Mouse (Mus musculus) forebrain, embryonic 10.5 days (tissue): ENCODE results near the gene Kifc5b. TPM values are rescaled to one million over a fixed set of nuclear protein-coding genes. Genes with fewer than 3 reads are reported as not detected.
"Not testable (repeated sequence)": the region's sequence is repeated elsewhere in the genome, so short reads cannot be mapped to it uniquely, and the experiment has no call there.

Source experiments
- DNase-seq: peaks from one replicate; pipeline ENCODE4 v3.0.0-alpha.2; 2017; ENCODE audit warnings: low spot score; ENCODE audit errors: extremely low spot score
- H3K27ac ChIP-seq: fragments of 300-500 bp; sonication (generic); 2 replicates; pipeline ENCODE4 v1.5.1; 2016; ENCODE audit warnings: mild to moderate bottlenecking
- H3K27me3 ChIP-seq: fragments of 300-500 bp; sonication (generic); 2 replicates; pipeline ENCODE4 v1.6.1; 2016; ENCODE audit warnings: mild to moderate bottlenecking; ENCODE audit not compliant: poor library complexity, severe bottlenecking
- H3K36me3 ChIP-seq: fragments of 300-500 bp; sonication (generic); replicated peaks from 2 replicates; pipeline ENCODE4 v1.6.1; 2016; ENCODE audit warnings: mild to moderate bottlenecking, moderate library complexity
- H3K4me1 ChIP-seq: fragments of 300-500 bp; sonication (generic); 2 replicates; pipeline ENCODE4 v1.6.1; 2016
- H3K4me3 ChIP-seq: fragments of 300-500 bp; sonication (generic); 2 replicates; pipeline ENCODE4 v1.5.1; 2016; ENCODE audit warnings: mild to moderate bottlenecking, moderate library complexity
- H3K9me3 ChIP-seq: fragments of 300-500 bp; sonication (generic); 2 replicates; pipeline ENCODE4 v1.6.1; 2016; ENCODE audit warnings: mild to moderate bottlenecking, moderate library complexity
- WGBS: fragments of 180-500 bp; shearing (Covaris S2); methylation state at CpG from one replicate; pipeline ENCODE4 v1.1.7; 2016; 5-methylcytosine and 5-hydroxymethylcytosine counted together
- polyA plus RNA-seq: library from polyadenylated mRNA; unstranded; fragments of >200 nt; fragmentation: Nextera tagmentation; extraction: Ambion mirVana; gene quantifications from 2 replicates; pipeline ENCODE4 v1.2.1, GENCODE M21; 2016

The Kifc5b gene
- polyA plus RNA-seq, 1 experiment from 2014 or later = 11.7 TPM

GRCm38 (mm10) chr17:26892635-26893375 is 24.1 kb upstream of the Kifc5b start:
- no peak overlapping the region for H3K27ac ChIP-seq
- DNase-seq = no peak
- 68% methylated on average over 16 of the region's 16 CpGs for WGBS
- peaks cover 27% of the 10 kb centered on the region for H3K27me3 ChIP-seq
- H3K9me3 ChIP-seq = no peaks in the 10 kb centered on the region
- H3K4me1 ChIP-seq = peaks cover 22% of the 10 kb centered on the region
- no peak overlapping the region for H3K4me3 ChIP-seq
- no peaks in the 10 kb centered on the region for H3K36me3 ChIP-seq

- no peak for DNase-seq
- peaks cover 20% of the 10 kb centered on the region; the same call in 1 of the 2 replicates for H3K27me3 ChIP-seq
- no peak overlapping the region for H3K27ac ChIP-seq
- no peaks in the 10 kb centered on the region for H3K36me3 ChIP-seq
- H3K4me1 ChIP-seq = peaks cover 22% of the 10 kb centered on the region
- no peak overlapping the region for H3K4me3 ChIP-seq
- H3K9me3 ChIP-seq = no peaks in the 10 kb centered on the region
- WGBS = 68% methylated on average over 6 of the region's 6 CpGs
Measured at GRCm38 (mm10) chr17:26893492-26893891, 23.4 kb upstream of the Kifc5b start.

- Histone ChIP-seq H3K9me3 (no peaks in the 10 kb centered on the region), H3K27me3 (peaks cover 17% of the 10 kb centered on the region; the same call in 1 of the 2 replicates), H3K36me3 (no peaks in the 10 kb centered on the region), H3K4me1 (peaks cover 22% of the 10 kb centered on the region), H3K4me3 (no peak overlapping the region), H3K27ac (no peak overlapping the region)
- no peak for DNase-seq
- 93% methylated on average over 6 of the region's 6 CpGs for WGBS
Measured at GRCm38 (mm10) chr17:26894342-26894741, 22.5 kb upstream of the Kifc5b start.

- DNase-seq = peak; percentile 79
- Histone ChIP-seq H3K4me1 (peaks cover 22% of the 10 kb centered on the region), H3K27me3 (peaks cover 17% of the 10 kb centered on the region; the same call in 1 of the 2 replicates), H3K9me3 (no peaks in the 10 kb centered on the region), H3K27ac (no peak overlapping the region), H3K36me3 (no peaks in the 10 kb centered on the region), H3K4me3 (no peak overlapping the region)
- 13% methylated on average over 10 of the region's 10 CpGs for WGBS
Measured at GRCm38 (mm10) chr17:26895578-26895977, 21.3 kb upstream of the Kifc5b start.

- no peaks in the 10 kb centered on the region for H3K36me3 ChIP-seq
- H3K27me3 ChIP-seq = peaks cover 5% of the 10 kb centered on the region; the same call in 1 of the 2 replicates
- H3K27ac ChIP-seq = no peak overlapping the region
- no peak for DNase-seq
- H3K4me1 ChIP-seq = 0 out of 2 replicates have a peak, but pooled peaks cover under 1% of the 10 kb centered on the region
- peaks cover 1% of the 10 kb centered on the region; the same call in 1 of the 2 replicates for H3K9me3 ChIP-seq
- WGBS = 84% methylated on average over 6 of the region's 6 CpGs
- no peak overlapping the region for H3K4me3 ChIP-seq
Measured at GRCm38 (mm10) chr17:26900916-26901315, 16.0 kb upstream of the Kifc5b start.

GRCm38 (mm10) chr17:26904320-26904719 is 12.6 kb upstream of the Kifc5b start:
- Histone ChIP-seq H3K36me3 (no peaks in the 10 kb centered on the region), H3K27me3 (no peaks in the 10 kb centered on the region), H3K9me3 (peaks cover 15% of the 10 kb centered on the region), H3K4me1 (no peaks in the 10 kb centered on the region), H3K27ac (no peak overlapping the region), H3K4me3 (no peak overlapping the region)
- 61% methylated on average over 5 of the region's 5 CpGs for WGBS
- DNase-seq = no peak

- H3K4me1 ChIP-seq, H3K36me3 ChIP-seq, H3K27me3 ChIP-seq, H3K27ac ChIP-seq, DNase-seq, H3K4me3 ChIP-seq: not testable (repeated sequence)
- H3K9me3 ChIP-seq = peaks cover 15% of the 10 kb centered on the region
- WGBS = 95% methylated on average over 15 of the region's 15 CpGs
Measured at GRCm38 (mm10) chr17:26907506-26907905, 9.4 kb upstream of the Kifc5b start.

GRCm38 (mm10) chr17:26915248-26915647 is 1.6 kb upstream of the Kifc5b start:
- Histone ChIP-seq H3K36me3 (peaks cover 9% of the 10 kb centered on the region), H3K4me1 (peaks cover 12% of the 10 kb centered on the region), H3K27ac (no peak overlapping the region), H3K27me3 (no peaks in the 10 kb centered on the region), H3K9me3 (no peaks in the 10 kb centered on the region), H3K4me3 (no peak overlapping the region)
- DNase-seq = no peak
- 65% methylated on average over 1 of the region's 1 CpGs for WGBS

- Histone ChIP-seq H3K4me1 (peaks cover 12% of the 10 kb centered on the region), H3K36me3 (peaks cover 26% of the 10 kb centered on the region), H3K4me3 (peak overlapping the region; percentile 81), H3K27ac (peak overlapping the region; percentile 93)
- under 1% methylated on average over 12 of the region's 12 CpGs for WGBS
- H3K27me3 ChIP-seq, H3K9me3 ChIP-seq, DNase-seq: not testable (repeated sequence)
Measured at GRCm38 (mm10) chr17:26917560-26917959, 669 bp downstream of the Kifc5b start.

GRCm38 (mm10) chr17:26918343-26918742 is 1.5 kb downstream of the Kifc5b start:
- Histone ChIP-seq H3K4me3 (peak overlapping the region; percentile 81), H3K4me1 (peaks cover 12% of the 10 kb centered on the region), H3K9me3 (no peaks in the 10 kb centered on the region), H3K36me3 (peaks cover 33% of the 10 kb centered on the region), H3K27ac (no peak overlapping the region), H3K27me3 (no peaks in the 10 kb centered on the region)
- DNase-seq = no peak
- 73% methylated on average over 2 of the region's 2 CpGs for WGBS

- H3K27me3 ChIP-seq, DNase-seq, H3K27ac ChIP-seq, H3K9me3 ChIP-seq, H3K4me3 ChIP-seq: not testable (repeated sequence)
- H3K4me1 ChIP-seq = peaks cover 12% of the 10 kb centered on the region
- WGBS = 89% methylated on average over 2 of the region's 2 CpGs
- H3K36me3 ChIP-seq = peaks cover 45% of the 10 kb centered on the region
Measured at GRCm38 (mm10) chr17:26919516-26919915, 2.6 kb downstream of the Kifc5b start.

GRCm38 (mm10) chr17:26922368-26922767 is 5.5 kb downstream of the Kifc5b start:
- H3K4me3 ChIP-seq, H3K27ac ChIP-seq, DNase-seq, H3K27me3 ChIP-seq, H3K9me3 ChIP-seq: not testable (repeated sequence)
- 98% methylated on average over 6 of the region's 6 CpGs for WGBS
- Histone ChIP-seq H3K4me1 (peaks cover 12% of the 10 kb centered on the region), H3K36me3 (peaks cover 73% of the 10 kb centered on the region)

GRCm38 (mm10) chr17:26925414-26925813 is 8.5 kb downstream of the Kifc5b start:
- not testable (repeated sequence) for H3K27me3 ChIP-seq, H3K4me1 ChIP-seq, DNase-seq, H3K9me3 ChIP-seq, H3K27ac ChIP-seq, H3K4me3 ChIP-seq
- 95% methylated on average over 9 of the region's 9 CpGs for WGBS
- peaks cover 93% of the 10 kb centered on the region for H3K36me3 ChIP-seq
